Mouse (Mus musculus) 3134 (cell line): ENCODE data around the gene Adh1.
A peak's percentile ranks its signal among the peaks of the same experiment; 100 is the strongest.

Experiments
- DNase-seq: peaks from one replicate; pipeline ENCODE4 v3.0.0-alpha.2; 2011; ENCODE audit warnings: low spot score; ENCODE audit not compliant: insufficient read length; ENCODE audit errors: extremely low read depth

Gene Adh1

GRCm38 (mm10) chr3:138240411-138240810 lies 20.4 kb upstream of the Adh1 start:
- no peak for DNase-seq

DNA sequence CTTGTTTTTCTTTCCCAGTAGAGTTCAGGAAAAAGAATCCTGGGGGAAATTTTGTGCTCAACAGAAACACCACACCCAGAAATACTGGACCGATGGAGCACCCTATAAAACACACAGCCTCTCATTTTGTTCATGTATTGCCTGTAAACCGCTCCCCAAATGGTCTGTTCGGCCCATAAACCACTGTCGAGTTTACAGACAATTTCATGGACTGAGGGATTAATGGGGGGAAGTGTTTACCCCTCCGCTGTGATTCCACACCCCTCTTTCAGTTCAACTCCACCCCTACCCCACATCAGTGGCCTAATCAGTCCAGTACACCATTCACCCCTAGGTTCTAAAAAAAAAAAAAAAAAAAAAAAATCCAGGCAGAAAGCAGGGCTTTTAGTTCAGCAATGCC lies 19.8 kb upstream of the Adh1 start:
- no peak for DNase-seq

- no peak for DNase-seq
These were observed 19.4 kb upstream of the Adh1 start for GRCm38 (mm10) chr3:138241371-138241770.

DNA sequence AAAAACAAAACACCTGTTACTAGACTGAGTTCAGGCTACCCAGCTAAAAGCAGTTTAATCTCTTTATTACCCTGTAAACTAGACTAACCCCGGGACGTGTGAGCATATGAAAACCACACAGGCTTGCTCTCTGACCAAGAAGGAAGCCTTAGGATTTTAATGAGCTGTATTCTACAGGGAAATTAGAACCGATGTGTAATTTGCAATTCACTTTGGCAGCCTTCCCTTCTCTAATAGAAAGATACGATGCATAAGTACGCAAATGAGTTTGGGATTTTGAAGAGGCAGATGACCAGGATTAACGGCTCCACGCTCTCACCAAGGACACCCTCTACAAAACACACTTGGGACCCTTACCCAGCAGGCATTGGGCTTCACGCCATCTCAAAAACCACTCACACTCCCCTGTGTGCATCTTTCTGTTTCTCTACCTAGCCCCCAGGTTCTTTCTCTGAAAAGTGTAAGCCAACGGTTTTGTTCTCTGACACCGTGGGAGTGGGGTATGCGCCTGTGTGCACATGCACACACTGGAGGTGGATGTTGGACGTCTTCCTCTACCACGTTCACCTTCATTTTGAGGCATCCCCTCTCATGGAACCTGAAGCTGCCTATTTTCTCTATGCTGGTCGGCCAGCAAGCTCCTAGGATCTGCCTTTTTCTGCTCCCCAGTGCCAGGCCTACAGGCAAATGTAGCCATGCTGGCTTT lies 18.6 kb upstream of the Adh1 start:
- no peak for DNase-seq

DNA sequence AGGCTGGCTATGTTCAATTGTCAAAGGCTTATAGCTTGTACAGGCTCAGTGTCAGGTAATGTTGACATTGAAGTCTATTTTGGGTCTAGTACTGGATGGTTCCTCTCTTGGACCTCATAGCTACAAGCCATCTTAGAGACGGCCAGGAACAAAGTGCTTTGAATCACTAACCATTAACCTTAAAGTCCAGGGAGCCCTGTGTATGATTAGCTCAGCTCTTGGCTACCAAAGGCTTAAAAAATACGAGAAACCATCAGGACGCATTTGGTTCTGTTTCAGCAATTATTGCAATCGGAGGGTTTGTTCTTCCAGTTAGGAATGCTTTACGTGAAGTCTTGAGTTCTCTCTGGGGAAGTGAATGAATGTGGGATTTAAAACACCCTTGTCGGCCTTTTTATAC lies 17.9 kb upstream of the Adh1 start:
- DNase-seq, result no peak

- no peak for DNase-seq
These were observed 16.4 kb upstream of the Adh1 start for GRCm38 (mm10) chr3:138244338-138244874.

- no peak for DNase-seq
These were observed 14.2 kb upstream of the Adh1 start for GRCm38 (mm10) chr3:138246511-138247020.

- DNase-seq, result no peak
These were observed 13.6 kb upstream of the Adh1 start for GRCm38 (mm10) chr3:138247241-138247640.

- no peak for DNase-seq
These were observed 12.8 kb upstream of the Adh1 start for GRCm38 (mm10) chr3:138248011-138248410.

DNA sequence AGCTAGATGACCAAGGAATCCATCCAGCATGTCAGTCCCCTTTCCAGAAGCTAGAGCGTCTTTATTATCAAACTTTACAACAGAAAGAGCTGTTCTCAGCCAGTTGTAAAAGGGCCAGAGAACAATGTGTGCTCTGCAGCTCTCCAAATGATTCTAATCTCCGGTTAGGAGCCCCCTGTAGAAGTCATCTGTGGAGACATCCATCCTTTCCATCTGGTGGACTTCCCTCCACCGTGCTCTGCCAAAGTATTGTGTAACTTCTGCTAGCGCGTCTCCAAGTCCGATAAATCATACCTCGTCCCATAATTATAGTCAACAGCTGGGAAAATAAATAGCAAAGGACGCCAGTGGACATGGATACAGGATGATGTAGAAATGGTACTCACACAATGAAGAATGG lies 12.0 kb upstream of the Adh1 start:
- DNase-seq, result no peak

- DNase-seq, result no peak
These were observed 9.6 kb upstream of the Adh1 start for GRCm38 (mm10) chr3:138251156-138251555.

GRCm38 (mm10) chr3:138254205-138254604 lies 6.6 kb upstream of the Adh1 start:
- no peak for DNase-seq

- no peak for DNase-seq
These were observed 5.4 kb upstream of the Adh1 start for GRCm38 (mm10) chr3:138255366-138255765.

- DNase-seq, result no peak
These were observed 4.8 kb upstream of the Adh1 start for GRCm38 (mm10) chr3:138255780-138256550.

DNA sequence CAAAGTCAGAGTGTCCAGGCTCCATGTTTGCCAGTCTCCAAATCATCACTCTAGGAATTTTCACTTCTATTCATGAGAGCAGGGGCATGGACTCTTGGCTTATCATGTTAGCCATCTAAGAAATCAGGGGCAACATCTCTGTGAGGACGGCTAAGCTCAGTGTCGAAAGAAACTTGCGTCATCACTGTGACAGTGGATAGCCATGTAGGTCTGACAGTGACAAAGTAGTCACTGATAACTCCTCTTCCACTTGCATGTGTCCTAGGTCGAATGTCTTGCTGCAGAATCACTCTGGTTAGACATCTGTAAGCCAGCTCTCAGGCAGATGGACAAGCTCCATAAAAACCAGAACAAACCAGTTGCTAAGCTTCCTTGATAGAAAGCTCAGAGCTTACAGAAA lies 1.8 kb downstream of the Adh1 start:
- no peak for DNase-seq

DNA sequence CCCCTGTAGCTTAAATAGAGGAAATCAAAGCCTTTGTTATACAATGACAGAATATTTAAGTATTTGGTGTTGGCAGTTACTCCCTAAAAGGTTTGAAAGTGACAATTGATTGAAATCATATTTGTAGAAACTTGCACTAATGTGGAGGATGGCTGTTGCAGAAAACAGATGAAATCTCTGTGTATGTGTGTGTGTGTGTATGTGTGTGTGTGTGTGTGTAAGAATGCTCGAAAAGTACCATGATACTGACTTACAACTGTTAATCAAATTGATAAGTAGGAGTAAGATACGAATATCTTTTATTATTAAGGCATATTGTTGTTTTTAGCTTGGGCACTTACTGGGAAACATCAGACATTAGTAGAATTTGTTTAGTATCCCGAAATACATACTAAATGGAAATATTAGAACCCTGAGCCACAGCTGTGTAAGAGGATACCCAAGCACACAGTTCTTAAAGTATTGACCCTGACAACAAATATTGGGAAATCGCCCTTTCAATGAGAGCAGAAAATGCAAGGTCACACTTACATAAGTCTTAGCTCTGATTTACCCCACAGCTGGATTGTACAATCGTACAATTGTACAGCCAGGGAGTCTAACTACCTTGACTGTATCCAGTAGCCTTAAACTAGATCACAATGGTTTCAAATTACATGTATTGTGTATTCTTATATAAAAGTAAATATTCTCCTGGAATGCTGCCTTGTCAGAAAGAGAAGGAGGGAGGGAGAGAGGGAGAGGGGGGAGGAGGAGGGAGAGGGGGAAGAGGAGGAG lies 2.6 kb downstream of the Adh1 start:
- no peak for DNase-seq

DNA sequence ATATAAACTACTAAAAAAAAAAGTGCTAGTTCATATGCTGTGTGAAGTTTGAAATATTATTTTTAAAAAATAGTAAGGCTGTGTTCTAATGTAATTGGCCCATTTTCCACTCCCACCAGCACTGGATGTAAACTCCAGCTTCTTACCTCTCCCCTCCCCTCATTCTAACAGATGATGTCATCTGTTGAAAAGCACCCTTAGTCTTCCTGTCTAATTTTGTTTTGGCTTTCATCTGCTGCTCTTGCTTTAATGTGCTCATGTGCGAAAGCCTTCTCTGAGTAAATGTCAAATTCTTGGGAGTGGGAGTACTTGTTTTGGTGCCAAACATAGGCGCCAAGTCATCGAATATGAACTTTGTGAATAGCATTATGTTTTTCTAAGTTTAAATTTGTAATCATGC lies 3.9 kb downstream of the Adh1 start:
- no peak for DNase-seq

DNA sequence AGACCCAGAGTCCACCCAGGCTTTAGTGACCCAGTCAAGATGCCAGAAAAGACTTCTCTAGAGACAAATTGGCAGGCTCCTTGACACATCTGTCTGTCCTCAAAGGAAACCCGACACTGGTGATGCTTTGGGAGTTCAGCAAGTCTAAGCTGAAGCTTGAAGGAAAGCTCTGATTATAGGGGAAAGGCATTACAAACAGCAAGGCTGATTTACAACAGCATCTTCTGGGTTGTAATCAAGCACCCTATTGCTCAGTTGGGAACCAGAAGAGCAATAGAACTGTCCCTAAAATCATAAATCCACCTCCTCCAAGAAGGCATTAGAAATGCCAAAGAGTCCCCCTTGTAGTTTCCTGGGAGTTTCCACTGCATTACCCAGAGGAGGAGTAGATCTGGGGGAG lies 9.7 kb downstream of the Adh1 start:
- DNase-seq, result no peak

DNA sequence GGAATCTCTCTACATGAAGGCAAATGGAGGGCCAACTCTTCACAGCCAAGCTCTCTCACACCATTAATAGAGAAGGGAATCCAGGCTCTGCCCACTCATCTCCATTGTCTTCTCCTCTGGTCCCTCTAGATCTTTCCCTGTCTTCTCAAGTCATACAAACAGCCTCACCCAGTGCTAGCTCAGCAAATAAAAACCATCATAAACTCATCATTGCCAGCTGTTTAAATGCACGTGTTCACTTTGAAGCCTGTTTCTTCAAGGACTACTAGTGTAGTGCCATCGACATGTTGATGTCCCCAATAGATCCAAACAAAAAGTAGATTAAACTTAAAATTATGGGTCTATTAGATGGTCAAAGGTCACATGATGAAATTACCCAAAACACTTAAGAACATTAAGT lies 10.5 kb downstream of the Adh1 start:
- no peak for DNase-seq

DNA sequence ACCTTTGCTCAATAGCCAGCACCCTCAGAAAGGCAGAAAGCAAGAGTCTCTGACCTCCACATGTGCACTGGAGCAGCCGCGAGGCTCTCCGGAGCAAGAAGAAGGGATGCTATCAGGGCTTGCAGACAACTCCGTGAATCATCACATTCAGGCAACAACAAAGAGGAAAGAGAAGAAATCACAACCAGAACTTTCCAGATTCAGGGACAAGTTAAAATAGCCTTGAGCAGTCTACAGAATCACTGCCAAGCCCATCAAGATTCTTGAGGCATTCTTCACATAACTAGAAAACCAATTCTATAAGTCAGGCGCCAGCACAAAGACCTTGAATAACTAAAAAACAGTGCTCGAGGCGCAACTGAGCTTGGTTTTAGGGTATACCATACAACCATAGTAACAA lies 12.3 kb downstream of the Adh1 start:
- peak; percentile 20 for DNase-seq

DNA sequence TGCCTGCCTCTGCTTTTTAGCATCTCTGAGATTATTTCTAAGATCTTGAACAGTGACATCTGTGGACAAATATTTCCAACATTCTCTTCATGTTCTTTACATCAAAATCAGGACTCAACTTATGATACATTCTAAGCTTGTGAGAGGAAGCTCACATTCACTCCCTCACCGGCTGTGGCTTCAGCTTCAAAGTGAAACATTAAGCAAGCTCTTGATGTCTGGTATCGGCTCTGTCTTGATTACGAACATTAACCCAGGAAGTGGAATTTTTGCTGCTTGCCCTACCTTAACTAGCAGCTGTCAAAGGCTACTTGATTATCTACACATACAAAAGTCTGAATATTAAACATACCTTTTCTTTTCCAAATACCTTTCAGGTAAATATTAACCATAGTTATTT lies 14.3 kb downstream of the Adh1 start:
- DNase-seq, result no peak
